Mouse (Mus musculus) CH12.LX (cell line): ENCODE measurements around the gene Cnr2. TPM values are rescaled to one million over a fixed set of nuclear protein-coding genes. Genes with fewer than 3 reads are reported as not detected.

ENCODE experiments used
- DNase-seq: peaks from one replicate; pipeline ENCODE4 v3.0.0-alpha.2; 2013; ENCODE audit errors: extremely low read depth
- H3K27ac ChIP-seq: 2 replicates; pipeline ENCODE4 v1.5.1; 2012; ENCODE audit warnings: low read depth, mild to moderate bottlenecking, control low read depth, moderate library complexity; ENCODE audit not compliant: insufficient read depth
- H3K27me3 ChIP-seq: replicated peaks from 2 replicates; pipeline ENCODE3; 2012; ENCODE audit warnings: inconsistent platforms
- H3K36me3 ChIP-seq, 2 experiments: replicated peaks in 1 of 2; 2 replicates each; pipeline versions ENCODE3 to v1.6.1; 2012; ENCODE audit warnings: inconsistent platforms in 1 of 2, low read length in 1 of 2, mild to moderate bottlenecking in 1 of 2, mixed read lengths in 1 of 2, moderate library complexity in 1 of 2; ENCODE audit not compliant: control insufficient read depth in 1 of 2, insufficient read depth in 1 of 2
- H3K4me1 ChIP-seq, 2 experiments: 2 replicates each; pipeline ENCODE4 v1.6.1; 2012; ENCODE audit warnings: inconsistent platforms in 1 of 2, moderate library complexity in 1 of 2; ENCODE audit not compliant: insufficient read depth in 2 of 2, control insufficient read depth in 1 of 2
- H3K4me2 ChIP-seq: 2 replicates; pipeline ENCODE4 v1.6.1; 2012; ENCODE audit warnings: low read depth, mild to moderate bottlenecking, control low read depth; ENCODE audit not compliant: poor library complexity, insufficient read depth, severe bottlenecking
- H3K4me3 ChIP-seq, 3 experiments: fragments of 150-350 bp in 1 of 3; sonication (generic) in 1 of 3; replicated peaks in 1 of 3; 2 replicates each; pipeline versions ENCODE3 to v1.5.1; 2011 to 2012; ENCODE audit warnings: low read depth in 2 of 3, low read length in 2 of 3, mild to moderate bottlenecking in 2 of 3, moderate library complexity in 2 of 3, control low read depth in 1 of 3, improper control_type of control experiment in 1 of 3, inconsistent platforms in 1 of 3, mixed read lengths in 1 of 3; ENCODE audit not compliant: poor library complexity in 1 of 3
- H3K79me2 ChIP-seq: replicated peaks from 2 replicates; pipeline ENCODE4 v1.6.1; 2012; ENCODE audit warnings: mild to moderate bottlenecking, moderate library complexity; ENCODE audit not compliant: control insufficient read depth, poor library complexity, insufficient read depth, severe bottlenecking; ENCODE audit errors: extremely low read depth
- H3K9ac ChIP-seq: 2 replicates; pipeline ENCODE4 v1.6.1; 2012; ENCODE audit warnings: low read depth, mild to moderate bottlenecking, control low read depth, moderate library complexity; ENCODE audit not compliant: insufficient read depth
- H3K9me3 ChIP-seq: replicated peaks from 2 replicates; pipeline ENCODE3; 2012; ENCODE audit warnings: low read length, inconsistent platforms, mixed read lengths
- BHLHE40 ChIP-seq: IDR thresholded peaks from 2 replicates; pipeline ENCODE4 v1.6.1; 2011; ENCODE audit warnings: mild to moderate bottlenecking, low read depth, low read length, improper control_type of control experiment
- CTCF ChIP-seq, 2 experiments: IDR thresholded peaks in 1 of 2; conservative IDR thresholded peaks in 1 of 2; 2 replicates each; pipeline ENCODE4 v1.5.1; 2011 to 2012; ENCODE audit warnings: low read depth in 2 of 2, low read length in 2 of 2, improper control_type of control experiment in 1 of 2, inconsistent platforms in 1 of 2, mild to moderate bottlenecking in 1 of 2, moderate library complexity in 1 of 2
- EP300 ChIP-seq: IDR thresholded peaks from 2 replicates; pipeline ENCODE4 v1.6.1; 2011; ENCODE audit warnings: low read length, improper control_type of control experiment
- GABPA ChIP-seq: IDR thresholded peaks from 2 replicates; pipeline ENCODE4 v1.6.1; 2012; ENCODE audit warnings: low read depth, low read length, improper control_type of control experiment, inconsistent platforms; ENCODE audit not compliant: insufficient replicate concordance
- IRF4 ChIP-seq: IDR thresholded peaks from 2 replicates; pipeline ENCODE4 v1.6.1; 2014; ENCODE audit warnings: low read depth, mild to moderate bottlenecking, inconsistent platforms, low read length, improper control_type of control experiment
- JUND ChIP-seq: conservative IDR thresholded peaks from 2 replicates; pipeline ENCODE4 v1.6.1; 2011; ENCODE audit warnings: low read depth, low read length, improper control_type of control experiment
- KAT2A ChIP-seq: IDR thresholded peaks from 2 replicates; pipeline ENCODE4 v1.6.1; 2012; ENCODE audit warnings: low read length, improper control_type of control experiment, inconsistent platforms; ENCODE audit not compliant: insufficient replicate concordance
- MAZ ChIP-seq: IDR thresholded peaks from 2 replicates; pipeline ENCODE4 v1.6.1; 2012; ENCODE audit warnings: low read depth, mild to moderate bottlenecking, inconsistent platforms, low read length, improper control_type of control experiment, moderate library complexity
- MEF2A ChIP-seq: IDR thresholded peaks from 2 replicates; pipeline ENCODE4 v1.6.1; 2014; ENCODE audit warnings: low read depth, mild to moderate bottlenecking, inconsistent platforms, low read length, improper control_type of control experiment, borderline replicate concordance
- MXI1 ChIP-seq: IDR thresholded peaks from 2 replicates; pipeline ENCODE4 v1.6.1; 2011; ENCODE audit warnings: mild to moderate bottlenecking, low read depth, low read length, improper control_type of control experiment
- NRF1 ChIP-seq: IDR thresholded peaks from 2 replicates; pipeline ENCODE4 v1.6.1; 2014; ENCODE audit warnings: low read depth, mild to moderate bottlenecking, inconsistent platforms, low read length, improper control_type of control experiment, moderate library complexity
- PAX5 ChIP-seq: IDR thresholded peaks from 2 replicates; pipeline ENCODE4 v1.6.1; 2012; ENCODE audit warnings: low read length, inconsistent platforms, mixed read lengths
- RAD21 ChIP-seq: IDR thresholded peaks from 2 replicates; pipeline ENCODE4 v1.6.1; 2011; ENCODE audit warnings: low read depth, mild to moderate bottlenecking, low read length, improper control_type of control experiment, moderate library complexity
- USF1 ChIP-seq: IDR thresholded peaks from 2 replicates; pipeline ENCODE4 v1.6.1; 2014; ENCODE audit warnings: low read depth, mild to moderate bottlenecking, inconsistent platforms, low read length, improper control_type of control experiment
- USF2 ChIP-seq: conservative IDR thresholded peaks from 2 replicates; pipeline ENCODE4 v1.6.1; 2011; ENCODE audit warnings: low read depth, low read length, improper control_type of control experiment
- ZC3H11A ChIP-seq: IDR thresholded peaks from 2 replicates; pipeline ENCODE4 v1.6.1; 2012; ENCODE audit warnings: low read depth, mild to moderate bottlenecking, inconsistent platforms, low read length, improper control_type of control experiment
- ZKSCAN1 ChIP-seq: IDR thresholded peaks from 2 replicates; pipeline ENCODE4 v1.6.1; 2012; ENCODE audit warnings: low read depth, inconsistent platforms, low read length, improper control_type of control experiment, borderline replicate concordance
- dilution Hi-C: fragments of 300-500 bp; cut with MboI; formaldehyde crosslinking; loops from 2 replicates; pipeline ENCODE4 v1.14.3; 2020; ENCODE audit warnings: low sequenced_read_pairs; ENCODE audit not compliant: extremely low pct_unique_long_range_greater_than_20kb, extremely low pct_ligation_motif_present
- in situ Hi-C: fragments of 300-500 bp; cut with MboI; formaldehyde crosslinking; loops from 3 replicates; pipeline ENCODE4 v1.14.3; 2019; ENCODE audit warnings: low sequenced_read_pairs, low pct_ligation_motif_present, low pct_unique_long_range_greater_than_20kb, mixed read lengths
- polyA plus RNA-seq: library from polyadenylated mRNA; unstranded; fragments of >175 nt; gene quantifications from 2 replicates; pipeline ENCODE4 v1.2.1, GENCODE M21; 2012; ENCODE audit warnings: low read depth; ENCODE audit not compliant: insufficient read length
- total RNA-seq, 2 experiments: library from RNA; depleted of rRNA; stranded (reverse); fragments of 300-350 nt in 1 of 2; fragments of >200 nt in 1 of 2; gene quantifications; 2 replicates each; pipeline ENCODE4 v1.2.3; 2012 to 2014

Gene Cnr2
- total and polyA plus RNA-seq, 3 experiments, result 5.6 to 13.8 (median 10.6) TPM

GRCm38 (mm10) chr4:135909326-135910066 is 14.3 kb downstream of the Cnr2 start:
- Histone ChIP-seq H3K27ac (no peak overlapping the region), H3K4me2 (no peak overlapping the region), H3K27me3 (no peaks in the 10 kb centered on the region), H3K36me3 (peaks cover 4 to 39% of the 10 kb centered on the region in 2 experiments), H3K9ac (no peak overlapping the region), H3K9me3 (peaks cover 23% of the 10 kb centered on the region)
- dilution Hi-C loops, result no loop called here
- DNase-seq, result no peak
- TF ChIP-seq BHLHE40 (peak; percentile 50), MXI1 (no peak)
- TF ChIP-seq, all 38 proteins: peak for 1
- H3K4me1 ChIP-seq, result peaks cover 21 to 47% of the 10 kb centered on the region in 2 experiments
- no peaks in the 10 kb centered on the region for H3K79me2 ChIP-seq
- H3K4me3 ChIP-seq, result no peak overlapping the region
- in situ Hi-C loops, result no loop called here

DNA sequence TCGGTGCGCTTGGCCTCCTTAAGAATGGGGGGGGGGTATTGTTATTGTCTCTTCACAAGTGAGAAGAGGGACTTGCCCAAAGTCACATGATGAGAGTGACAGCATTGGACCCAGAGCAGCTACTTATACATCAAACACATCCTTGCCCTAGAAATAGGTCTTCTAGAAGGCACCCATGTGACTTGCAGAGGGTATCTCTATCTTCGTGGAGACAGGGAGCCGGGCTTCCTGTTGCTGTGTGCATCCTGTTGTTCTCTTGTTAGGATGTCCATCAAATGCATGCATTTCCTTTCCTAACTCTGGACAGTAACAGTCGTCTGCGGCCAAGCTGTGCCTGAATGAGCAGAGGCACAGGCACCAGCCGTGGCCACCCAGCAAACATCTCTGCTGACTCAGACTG is 16.3 kb downstream of the Cnr2 start:
- peaks cover 21 to 54% of the 10 kb centered on the region in 2 experiments for H3K4me1 ChIP-seq

GRCm38 (mm10) chr4:135912164-135912563 is 17.0 kb downstream of the Cnr2 start:
- Histone ChIP-seq H3K9me3 (peaks cover 3% of the 10 kb centered on the region), H3K36me3 (peaks cover 8 to 23% of the 10 kb centered on the region in 2 experiments), H3K27ac (no peak overlapping the region), H3K27me3 (no peaks in the 10 kb centered on the region), H3K4me1 (peaks cover 21 to 54% of the 10 kb centered on the region in 2 experiments)
- in situ Hi-C loops, result no loop called here
- TF ChIP-seq ZKSCAN1, result no peak
- TF ChIP-seq MAZ, result no peak
- no peak for TF ChIP-seq ZC3H11A
- no peak for TF ChIP-seq MEF2A
- TF ChIP-seq EP300, result no peak
- no peak for TF ChIP-seq KAT2A
- no peak for TF ChIP-seq JUND
- TF ChIP-seq CTCF (conservative IDR thresholded peaks at IDR 0.05 in 1 of 2, IDR thresholded peaks at IDR 0.05 in 1 of 2; ENCODE audit: low read depth in 2 of 2, low read length in 2 of 2), result no peak
- TF ChIP-seq, all 38 proteins: peak for 0
- H3K79me2 ChIP-seq, result no peaks in the 10 kb centered on the region
- dilution Hi-C loops, result no loop called here
- no peak overlapping the region for H3K4me3 ChIP-seq
- no peak for DNase-seq
- no peak overlapping the region for H3K4me2 ChIP-seq
- no peak overlapping the region for H3K9ac ChIP-seq

More for the DNA sequence above, 16.3 kb downstream of the Cnr2 start:
- Histone ChIP-seq H3K9ac (0 out of 2 replicates have a peak overlapping the region, but pooled peaks have one; percentile 33), H3K4me3 (peak overlapping the region in 2 of 3 experiments; percentile 3 to 25), H3K9me3 (peaks cover 6% of the 10 kb centered on the region), H3K79me2 (no peaks in the 10 kb centered on the region), H3K27me3 (no peaks in the 10 kb centered on the region), H3K36me3 (peaks cover 2 to 22% of the 10 kb centered on the region in 2 experiments), H3K4me2 (peak overlapping the region; percentile 82)
- dilution Hi-C loops, result no loop called here
- TF ChIP-seq IRF4 (peak; percentile 5; the same call in 1 of the 2 replicates), BHLHE40 (peak; percentile 56), KAT2A (no peak), USF1 (peak; percentile 63), USF2 (peak; percentile 40), ZC3H11A (no peak), NRF1 (no peak), MEF2A (no peak), RAD21 (no peak), GABPA (no peak), PAX5 (no peak), EP300 (0 out of 2 replicates have a peak, but pooled peaks have one; percentile 13)
- TF ChIP-seq, all 38 proteins: peak for 5
- DNase-seq, result no peak
- peak overlapping the region; percentile 62 for H3K27ac ChIP-seq
- in situ Hi-C loops, result no loop called here
